Mouse (Mus musculus) megakaryocyte, embryonic 14.5 days (primary cell): ENCODE results near the gene Taf15.

Source experiments
- FLI1 ChIP-seq: IDR thresholded peaks from 2 replicates; pipeline ENCODE4 v1.6.1; 2012; ENCODE audit warnings: low read length, inconsistent platforms, mixed read lengths
- GATA1 ChIP-seq: IDR thresholded peaks from 3 replicates; pipeline ENCODE4 v1.6.1; 2012; ENCODE audit warnings: mixed read lengths, low read length, inconsistent platforms, borderline replicate concordance

DNA sequence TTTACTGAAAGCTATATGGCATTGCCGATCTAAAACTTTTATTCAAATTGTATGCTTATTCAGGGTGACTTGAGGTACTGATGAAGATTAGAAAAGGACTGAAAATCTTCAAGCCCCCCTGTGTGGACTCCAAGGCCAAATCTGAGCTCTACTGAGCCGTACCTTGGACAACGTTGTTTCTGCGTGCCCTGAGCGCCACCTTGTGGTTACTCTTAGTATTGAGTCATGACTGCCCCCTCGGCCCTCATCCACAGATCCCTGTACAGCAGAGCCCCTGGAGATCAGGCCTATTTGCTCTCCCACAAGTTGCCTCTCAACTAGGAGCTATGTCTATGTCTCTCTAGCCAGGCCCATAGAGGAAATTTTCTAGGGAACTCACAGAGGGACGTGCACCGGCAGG is 48.2 kb upstream of the Taf15 start:
- TF ChIP-seq GATA1 (no peak), FLI1 (no peak)
